Comparison of ENCODE assay signal across 16 mouse cellular contexts in the genomic region with DNA sequence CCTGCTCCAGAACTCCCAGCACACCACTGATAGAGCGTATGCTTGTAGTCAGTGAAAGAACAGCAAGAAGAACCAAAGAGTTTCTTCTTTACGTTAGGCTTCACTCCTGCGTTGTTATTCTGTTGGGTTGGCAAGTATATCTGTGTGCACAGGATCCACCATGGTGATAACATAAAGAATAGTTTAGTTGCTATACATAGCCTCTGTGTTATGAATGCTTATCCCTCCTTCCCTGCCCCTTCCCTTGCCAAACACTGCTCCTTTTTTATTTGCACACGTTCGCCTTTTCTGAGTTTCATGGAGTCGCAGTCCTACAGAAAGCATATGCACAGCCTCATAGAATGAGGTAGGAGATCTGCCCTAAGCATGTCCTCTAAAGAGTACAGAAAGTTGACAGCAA. TPM values are rescaled to one million over a fixed set of nuclear protein-coding genes. Genes with fewer than 3 reads are reported as not detected.
DNase-seq lines count a peak whose midpoint lies in the region; ATAC-seq and TF ChIP-seq lines count a peak whose summit lies in the region.
"Had no signal": no experiment of that assay in that cellular context is flagged by ENCODE, and none has a peak within 500 bp of the region (broad histone marks: within the 10 kb centered on the region; RNA-seq: fewer than 3 reads in every experiment).

No protein-coding gene starts in this region.

- peaks cover 0 to 17% of the 10 kb centered on the region in 2 experiments; a peak in 1 of 4 replicates for H3K4me1 ChIP-seq in heart, embryonic 14.5 days (ENCODE audit: control insufficient read depth in 2 of 2, insufficient read depth in 2 of 2, low read length in 2 of 2)
- H3K4me1 ChIP-seq in megakaryocyte, embryonic 14.5 days = peaks cover 60% of the 10 kb centered on the region
- peaks cover 24% of the 10 kb centered on the region for H3K4me1 ChIP-seq in forebrain, postnatal 0 days (ENCODE audit: insufficient read depth)
- H3K4me1 ChIP-seq in neural tube, embryonic 13.5 days (replicated peaks) = peaks cover 64% of the 10 kb centered on the region

- no peak overlapping the region for H3K9ac ChIP-seq in heart, embryonic 14.5 days (ENCODE audit: low read length)
- H3K9ac ChIP-seq in forebrain, postnatal 0 days = no peak overlapping the region
- no peak overlapping the region for H3K9ac ChIP-seq in neural tube, embryonic 13.5 days
- H3K9ac ChIP-seq: embryonic facial prominence, embryonic 13.5 days had no signal

- no peak overlapping the region for H3K4me3 ChIP-seq in heart, embryonic 14.5 days (ENCODE audit: control insufficient read depth in 1 of 2, insufficient read depth in 1 of 2, low read depth in 1 of 2, low read length in 2 of 2)
- peak overlapping the region; percentile 73 for H3K4me3 ChIP-seq in megakaryocyte, embryonic 14.5 days (replicated peaks)
- no peak overlapping the region for H3K4me3 ChIP-seq in forebrain, postnatal 0 days (ENCODE audit: low read depth, low read length)
- no peak overlapping the region for H3K4me3 ChIP-seq in neural tube, embryonic 13.5 days
- H3K4me3 ChIP-seq: embryonic facial prominence, embryonic 13.5 days; myocyte had no signal

- peak overlapping the region; percentile 34; the same call in 1 of the 2 replicates for H3K4me2 ChIP-seq in heart, embryonic 14.5 days (ENCODE audit: low read length)
- H3K4me2 ChIP-seq in forebrain, postnatal 0 days (ENCODE audit: low read depth) = peak overlapping the region; percentile 27
- peak overlapping the region; percentile 99 for H3K4me2 ChIP-seq in neural tube, embryonic 13.5 days

- H3K9me3 ChIP-seq in heart, embryonic 14.5 days (ENCODE audit: control insufficient read depth, low read length) = no peaks in the 10 kb centered on the region
- no peaks in the 10 kb centered on the region for H3K9me3 ChIP-seq in megakaryocyte, embryonic 14.5 days
- H3K9me3 ChIP-seq in forebrain, postnatal 0 days (ENCODE audit: low read length) = no peaks in the 10 kb centered on the region
- H3K9me3 ChIP-seq in neural tube, embryonic 13.5 days = no peaks in the 10 kb centered on the region
- H3K9me3 ChIP-seq: embryonic facial prominence, embryonic 13.5 days had no signal

- WGBS in heart, embryonic 14.5 days = 62% methylated on average over 6 of the region's 6 CpGs
- 64% methylated on average over 6 of the region's 6 CpGs for WGBS in forebrain, postnatal 0 days
- WGBS in neural tube, embryonic 13.5 days = 85% methylated on average over 6 of the region's 6 CpGs

- H3K27ac ChIP-seq in heart, embryonic 14.5 days (replicated peaks in 1 of 2; ENCODE audit: control insufficient read depth in 1 of 2, insufficient read depth in 1 of 2, low read depth in 2 of 2, low read length in 2 of 2) = no peak overlapping the region
- H3K27ac ChIP-seq in forebrain, postnatal 0 days (ENCODE audit: low read depth, low read length) = no peak overlapping the region
- H3K27ac ChIP-seq in neural tube, embryonic 13.5 days (replicated peaks) = no peak overlapping the region
- H3K27ac ChIP-seq: embryonic facial prominence, embryonic 13.5 days; kidney, postnatal 0 days had no signal

- ATAC-seq in heart, embryonic 14.5 days (ENCODE audit: insufficient number of reproducible peaks, insufficient read depth, low FRiP score, low read depth) = no peak
- ATAC-seq in megakaryocyte, adult 5-6 weeks (ENCODE audit: poor library complexity, severe bottlenecking) = no peak
- ATAC-seq in forebrain, postnatal 0 days = no peak
- no peak for ATAC-seq in neural tube, embryonic 13.5 days (ENCODE audit: low read depth)
- ATAC-seq: inflammation-experienced regulatory T-cells, adult 6 months had no signal

- no peak for TF ChIP-seq CTCF in forebrain, postnatal 0 days (IDR thresholded peaks at IDR 0.05; ENCODE audit: low read depth)

- H3K27me3 ChIP-seq in heart, embryonic 14.5 days (ENCODE audit: control insufficient read depth, insufficient read depth, low read length) = no peaks in the 10 kb centered on the region
- H3K27me3 ChIP-seq in megakaryocyte, embryonic 14.5 days (replicated peaks) = no peaks in the 10 kb centered on the region
- no peaks in the 10 kb centered on the region for H3K27me3 ChIP-seq in forebrain, postnatal 0 days (ENCODE audit: insufficient read depth, low read length)
- H3K27me3 ChIP-seq in neural tube, embryonic 13.5 days = no peaks in the 10 kb centered on the region
- H3K27me3 ChIP-seq: embryonic facial prominence, embryonic 13.5 days had no signal

- peaks cover 7% of the 10 kb centered on the region; the same call in 1 of the 2 replicates for H3K36me3 ChIP-seq in heart, embryonic 14.5 days (ENCODE audit: control insufficient read depth, insufficient read depth, low read length)
- peaks cover 24% of the 10 kb centered on the region for H3K36me3 ChIP-seq in megakaryocyte, embryonic 14.5 days (replicated peaks; ENCODE audit: low read length)
- no peaks in the 10 kb centered on the region; the same call in 1 of the 2 replicates for H3K36me3 ChIP-seq in forebrain, postnatal 0 days (ENCODE audit: insufficient read depth)
- 0 out of 2 replicates have a peak, but pooled peaks cover 5% of the 10 kb centered on the region for H3K36me3 ChIP-seq in neural tube, embryonic 13.5 days

- no peak for DNase-seq in heart, adult 18-20 months
- no peak for DNase-seq in forebrain, postnatal 0 days
- DNase-seq in adrenal gland, postnatal 4 days (ENCODE audit: low spot score in 2 of 2) = no peak
- no peak for DNase-seq in kidney, postnatal 25 days
- DNase-seq: adrenal gland, adult 2 months; cerebellum, postnatal 14 days; layer of hippocampus, postnatal 36 days; spleen, adult 18-20 months had no signal

RNA-seq across cellular contexts. Expression of a gene that starts 6.5 kb away (rescaled TPM):
- polyA plus RNA-seq in heart, embryonic 14.5 days (2014; fragmentation: Nextera tagmentation; extraction: Ambion mirVana) = 17.9 and 21.5 TPM in 2 replicates
- 1 to 10 TPM; 7.9 to 8.4 TPM for total RNA-seq in heart, adult 18-20 months (2021)
- 1.2 and 4.4 TPM in 2 replicates for polyA plus RNA-seq in megakaryocyte, embryonic 14.5 days (2012; ENCODE audit: insufficient read depth, low replicate concordance)
- total RNA-seq in megakaryocyte, adult 5-6 weeks (2015) = 17.7 and 18.7 TPM in 2 replicates
- total RNA-seq in megakaryocyte, adult 5-6 weeks (2017) = 24.0 and 24.7 TPM in 2 replicates
- total RNA-seq in forebrain, postnatal 0 days (2014; rRNA removed) = 24.5 and 30.1 TPM in 2 replicates
- polyA plus RNA-seq in forebrain, postnatal 0 days (2015; fragmentation: Nextera tagmentation; extraction: Ambion mirVana) = 8.2 and 15.2 TPM in 2 replicates
- 21.7 and 23.2 TPM in 2 replicates for polyA plus RNA-seq in neural tube, embryonic 13.5 days (2015; fragmentation: Nextera tagmentation; extraction: Ambion mirVana)
- total RNA-seq in adrenal gland, postnatal 4 days (2021) = 10 to 100 TPM; 33.2 to 34.1 TPM

RNA-seq across cellular contexts. Expression of a gene that starts 6.7 kb away (rescaled TPM):
- polyA plus RNA-seq in heart, embryonic 14.5 days (2014; fragmentation: Nextera tagmentation; extraction: Ambion mirVana) = 13.1 and 13.4 TPM in 2 replicates
- total RNA-seq in heart, adult 18-20 months (2021) = 10 to 100 TPM; 12.7 to 12.9 TPM
- 0.25 and 0.27 TPM in 2 replicates for polyA plus RNA-seq in megakaryocyte, embryonic 14.5 days (2012; ENCODE audit: insufficient read depth, low replicate concordance)
- 16.5 and 19.8 TPM in 2 replicates for total RNA-seq in megakaryocyte, adult 5-6 weeks (2015)
- total RNA-seq in megakaryocyte, adult 5-6 weeks (2017) = 14.5 and 17.5 TPM in 2 replicates
- total RNA-seq in forebrain, postnatal 0 days (2014; rRNA removed) = 27.4 and 29.5 TPM in 2 replicates
- 23.6 and 26.4 TPM in 2 replicates for polyA plus RNA-seq in forebrain, postnatal 0 days (2015; fragmentation: Nextera tagmentation; extraction: Ambion mirVana)
- 22.5 and 24.1 TPM in 2 replicates for polyA plus RNA-seq in neural tube, embryonic 13.5 days (2015; fragmentation: Nextera tagmentation; extraction: Ambion mirVana)
- total RNA-seq in adrenal gland, postnatal 4 days (2021) = 10 to 100 TPM; 12.2 to 16.3 TPM

RNA-seq across cellular contexts. Expression of a gene that starts 54.4 kb away (rescaled TPM):
- polyA plus RNA-seq in heart, embryonic 14.5 days (2014; fragmentation: Nextera tagmentation; extraction: Ambion mirVana) = 2.6 and 4.0 TPM in 2 replicates
- total RNA-seq in heart, adult 18-20 months (2021) = 1 to 10 TPM; 1.6 to 3.4 TPM
- 0.10 TPM in 1 of 2 replicates, not detected in the other for polyA plus RNA-seq in megakaryocyte, embryonic 14.5 days (2012; ENCODE audit: insufficient read depth, low replicate concordance)
- 1.7 and 3.1 TPM in 2 replicates for total RNA-seq in megakaryocyte, adult 5-6 weeks (2015)
- total RNA-seq in megakaryocyte, adult 5-6 weeks (2017) = 0.69 and 1.9 TPM in 2 replicates
- 12.2 and 24.8 TPM in 2 replicates for total RNA-seq in forebrain, postnatal 0 days (2014; rRNA removed)
- 1.6 and 2.1 TPM in 2 replicates for polyA plus RNA-seq in forebrain, postnatal 0 days (2015; fragmentation: Nextera tagmentation; extraction: Ambion mirVana)
- polyA plus RNA-seq in neural tube, embryonic 13.5 days (2015; fragmentation: Nextera tagmentation; extraction: Ambion mirVana) = 2.7 and 4.3 TPM in 2 replicates
- total RNA-seq in adrenal gland, postnatal 4 days (2021) = 10 to 100 TPM in 1 of 2 experiments, 1 to 10 TPM in 1; 8.7 to 10.3 TPM
- polyA plus RNA-seq: adrenal gland, adult 2 months had no signal

Comparison
In these comparisons a context has a peak if more than half of its experiments do, and no peak if none do; other contexts are left out.
1. H3K4me2 ChIP-seq: peak in every context shown above with its lines; median percentile 99 in neural tube, embryonic 13.5 days; 34 in heart, embryonic 14.5 days; 27 in forebrain, postnatal 0 days.